Mouse (Mus musculus): ENCODE measurements around the gene Ppm1g.

GRCm38 (mm10) chr5:31192045-31192938 lies 28.2 kb downstream of the Ppm1g start:
- no peak for TF ChIP-seq POLR2A (IDR thresholded peaks at IDR 0.05; ENCODE audit: control insufficient read depth, low read depth, low read length)
- no peak for TF ChIP-seq CTCF (IDR thresholded peaks at IDR 0.05; ENCODE audit: control insufficient read depth, insufficient read depth, insufficient replicate concordance, low read depth, low read length)
